In the genomic region with DNA sequence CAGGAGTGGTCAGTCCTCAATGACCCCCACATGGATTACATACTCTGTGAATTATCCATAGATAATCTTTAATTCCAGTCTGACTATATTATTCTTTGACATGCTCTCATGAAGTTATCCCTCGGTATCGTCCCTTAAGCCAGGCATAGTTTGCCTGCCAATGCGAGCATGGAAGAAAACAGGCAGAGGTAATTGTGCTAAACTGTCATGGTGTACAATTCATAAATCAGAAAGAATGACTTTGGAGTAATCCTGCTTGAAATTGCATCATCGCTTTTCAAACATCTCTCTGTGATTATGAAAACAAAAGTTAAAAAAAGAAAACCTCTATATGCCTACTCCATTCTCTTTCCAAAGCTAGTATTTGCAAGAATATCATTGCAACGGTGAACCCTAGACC, we compare ENCODE assay signal across 12 mouse cellular contexts.
A peak's percentile ranks its signal among the peaks of the same experiment; 100 is the strongest.
DNase-seq lines count a peak whose midpoint lies in the region; ATAC-seq lines count a peak whose summit lies in the region.
"Had no signal": no experiment of that assay in that cellular context is flagged by ENCODE, and none has a peak within 500 bp of the region (broad histone marks: within the 10 kb centered on the region; RNA-seq: fewer than 3 reads in every experiment).

No protein-coding gene starts in this region.

- no peaks in the 10 kb centered on the region for H3K27me3 ChIP-seq in kidney, embryonic 14.5 days (ENCODE audit: control insufficient read depth, insufficient read depth, low read length)
- H3K27me3 ChIP-seq in embryonic facial prominence, embryonic 13.5 days: no peaks in the 10 kb centered on the region
- H3K27me3 ChIP-seq in hindbrain, embryonic 12.5 days: no peaks in the 10 kb centered on the region
- H3K27me3 ChIP-seq in neural tube, embryonic 15.5 days (replicated peaks): no peaks in the 10 kb centered on the region
- H3K27me3 ChIP-seq: liver, embryonic 13.5 days had no signal

- ATAC-seq in kidney, embryonic 14.5 days (ENCODE audit: low FRiP score, low TSS enrichment): no peak
- no peak for ATAC-seq in embryonic facial prominence, embryonic 13.5 days (ENCODE audit: insufficient number of reproducible peaks, insufficient read depth, low FRiP score, low TSS enrichment, low read depth)
- no peak for ATAC-seq in hindbrain, embryonic 12.5 days (ENCODE audit: low FRiP score)
- no peak for ATAC-seq in neural tube, embryonic 15.5 days (ENCODE audit: low FRiP score)
- ATAC-seq in inflammation-experienced regulatory T-cells, adult 6 months: no peak
- ATAC-seq: midbrain, embryonic 16.5 days had no signal

- H3K4me3 ChIP-seq in kidney, embryonic 14.5 days (ENCODE audit: low read length): no peak overlapping the region
- no peak overlapping the region for H3K4me3 ChIP-seq in embryonic facial prominence, embryonic 13.5 days
- no peak overlapping the region for H3K4me3 ChIP-seq in hindbrain, embryonic 12.5 days
- no peak overlapping the region for H3K4me3 ChIP-seq in neural tube, embryonic 15.5 days (replicated peaks)
- H3K4me3 ChIP-seq: liver, embryonic 13.5 days had no signal

- no peak overlapping the region for H3K9ac ChIP-seq in kidney, embryonic 14.5 days (ENCODE audit: low read depth, low read length)
- H3K9ac ChIP-seq in embryonic facial prominence, embryonic 13.5 days: 0 out of 2 replicates have a peak overlapping the region, but pooled peaks have one; percentile 27
- no peak overlapping the region for H3K9ac ChIP-seq in hindbrain, embryonic 12.5 days
- no peak overlapping the region for H3K9ac ChIP-seq in neural tube, embryonic 15.5 days (replicated peaks)
- H3K9ac ChIP-seq: liver, embryonic 13.5 days had no signal

- H3K36me3 ChIP-seq in kidney, embryonic 14.5 days (ENCODE audit: control insufficient read depth, insufficient read depth, low read length): no peaks in the 10 kb centered on the region
- H3K36me3 ChIP-seq in embryonic facial prominence, embryonic 13.5 days: no peaks in the 10 kb centered on the region
- H3K36me3 ChIP-seq in hindbrain, embryonic 12.5 days: no peaks in the 10 kb centered on the region
- no peaks in the 10 kb centered on the region for H3K36me3 ChIP-seq in neural tube, embryonic 15.5 days
- H3K36me3 ChIP-seq: liver, embryonic 13.5 days had no signal

- H3K4me1 ChIP-seq in kidney, embryonic 14.5 days (ENCODE audit: control insufficient read depth, insufficient read depth, low read length): no peaks in the 10 kb centered on the region; the same call in 1 of the 2 replicates
- peaks cover 45% of the 10 kb centered on the region for H3K4me1 ChIP-seq in embryonic facial prominence, embryonic 13.5 days
- peaks cover 27% of the 10 kb centered on the region for H3K4me1 ChIP-seq in hindbrain, embryonic 12.5 days
- H3K4me1 ChIP-seq in neural tube, embryonic 15.5 days: peaks cover 26% of the 10 kb centered on the region
- H3K4me1 ChIP-seq: liver, embryonic 13.5 days had no signal

- DNase-seq in kidney, postnatal 25 days: no peak
- DNase-seq in ovary, adult 18-20 months (ENCODE audit: low spot score): no peak
- DNase-seq: cerebellum, adult 18-20 months; kidney, postnatal 10 days; liver, embryonic 13.5 days; lung, postnatal 4 days had no signal

- peak overlapping the region; percentile 65; the same call in 1 of the 2 replicates for H3K27ac ChIP-seq in kidney, embryonic 14.5 days (ENCODE audit: low read depth, low read length)
- H3K27ac ChIP-seq in embryonic facial prominence, embryonic 13.5 days: peak overlapping the region; percentile 92
- peak overlapping the region; percentile 64; the same call in 1 of the 2 replicates for H3K27ac ChIP-seq in hindbrain, embryonic 12.5 days
- peak overlapping the region; percentile 63; the same call in 1 of the 2 replicates for H3K27ac ChIP-seq in neural tube, embryonic 15.5 days (replicated peaks)
- H3K27ac ChIP-seq: liver, embryonic 13.5 days had no signal

- WGBS in kidney, embryonic 14.5 days: 75% methylated on average over 5 of the region's 5 CpGs
- WGBS in embryonic facial prominence, embryonic 13.5 days: 50% methylated on average over 5 of the region's 5 CpGs
- WGBS in hindbrain, embryonic 12.5 days: 83% methylated on average over 5 of the region's 5 CpGs
- 76% methylated on average over 5 of the region's 5 CpGs for WGBS in neural tube, embryonic 15.5 days

- no peak overlapping the region for H3K4me2 ChIP-seq in kidney, embryonic 14.5 days (replicated peaks; ENCODE audit: low read depth, low read length)
- H3K4me2 ChIP-seq in embryonic facial prominence, embryonic 13.5 days: peak overlapping the region; percentile 30
- H3K4me2 ChIP-seq in hindbrain, embryonic 12.5 days (replicated peaks): no peak overlapping the region
- H3K4me2 ChIP-seq in neural tube, embryonic 15.5 days: no peak overlapping the region
- H3K4me2 ChIP-seq: liver, embryonic 13.5 days had no signal

- H3K9me3 ChIP-seq in kidney, embryonic 14.5 days (ENCODE audit: control insufficient read depth, low read length): no peaks in the 10 kb centered on the region
- no peaks in the 10 kb centered on the region for H3K9me3 ChIP-seq in embryonic facial prominence, embryonic 13.5 days
- H3K9me3 ChIP-seq in hindbrain, embryonic 12.5 days (replicated peaks): no peaks in the 10 kb centered on the region
- no peaks in the 10 kb centered on the region for H3K9me3 ChIP-seq in neural tube, embryonic 15.5 days (replicated peaks)
- H3K9me3 ChIP-seq: liver, embryonic 13.5 days had no signal
